Mouse (Mus musculus): Measurements from ENCODE around the gene Ghsr. TPM values are rescaled to one million over a fixed set of nuclear protein-coding genes. Genes with fewer than 3 reads are reported as not detected.

Ghsr gene
- polyA plus RNA-seq, 1 experiment from 2014 or later, result 0.59 TPM

- WGBS, result 43% methylated on average over 6 of the region's 6 CpGs
- ATAC-seq, result no peak
- Histone ChIP-seq H3K9me3 (replicated peaks; ENCODE audit: control insufficient read depth, low read length, poor library complexity, severe bottlenecking) (no peaks in the 10 kb centered on the region), H3K4me2 (ENCODE audit: low read length) (no peak overlapping the region), H3K4me1 (ENCODE audit: control insufficient read depth, insufficient read depth, low read length) (no peaks in the 10 kb centered on the region), H3K4me3 (ENCODE audit: low read depth, low read length) (no peak overlapping the region), H3K27ac (ENCODE audit: low read length) (no peak overlapping the region), H3K27me3 (ENCODE audit: control insufficient read depth, insufficient read depth, low read depth, low read length) (no peaks in the 10 kb centered on the region), H3K9ac (ENCODE audit: low read depth, low read length) (no peak overlapping the region), H3K36me3 (ENCODE audit: control insufficient read depth, insufficient read depth, low read length) (no peaks in the 10 kb centered on the region)
These were observed 25.6 kb upstream of the Ghsr start for GRCm38 (mm10) chr3:27345526-27345925.

GRCm38 (mm10) chr3:27348462-27348861 is 22.7 kb upstream of the Ghsr start:
- Histone ChIP-seq H3K27me3 (ENCODE audit: control insufficient read depth, insufficient read depth, low read depth, low read length) (no peaks in the 10 kb centered on the region), H3K9me3 (replicated peaks; ENCODE audit: control insufficient read depth, low read length, poor library complexity, severe bottlenecking) (no peaks in the 10 kb centered on the region), H3K27ac (ENCODE audit: low read length) (no peak overlapping the region), H3K4me1 (ENCODE audit: control insufficient read depth, insufficient read depth, low read length) (no peaks in the 10 kb centered on the region), H3K9ac (ENCODE audit: low read depth, low read length) (no peak overlapping the region), H3K36me3 (ENCODE audit: control insufficient read depth, insufficient read depth, low read length) (no peaks in the 10 kb centered on the region), H3K4me2 (ENCODE audit: low read length) (no peak overlapping the region), H3K4me3 (ENCODE audit: low read depth, low read length) (no peak overlapping the region)
- 66% methylated on average over 5 of the region's 5 CpGs for WGBS
- ATAC-seq, result no peak

- Histone ChIP-seq H3K27me3 (ENCODE audit: control insufficient read depth, insufficient read depth, low read depth, low read length) (no peaks in the 10 kb centered on the region), H3K27ac (ENCODE audit: low read length) (no peak overlapping the region), H3K36me3 (ENCODE audit: control insufficient read depth, insufficient read depth, low read length) (no peaks in the 10 kb centered on the region), H3K4me2 (ENCODE audit: low read length) (no peak overlapping the region), H3K4me3 (ENCODE audit: low read depth, low read length) (no peak overlapping the region), H3K9ac (ENCODE audit: low read depth, low read length) (no peak overlapping the region), H3K4me1 (ENCODE audit: control insufficient read depth, insufficient read depth, low read length) (no peaks in the 10 kb centered on the region), H3K9me3 (replicated peaks; ENCODE audit: control insufficient read depth, low read length, poor library complexity, severe bottlenecking) (no peaks in the 10 kb centered on the region)
- ATAC-seq, result peak; percentile 75; the same call in 1 of the 2 replicates
- 54% methylated on average over 9 of the region's 9 CpGs for WGBS
These were observed 20.0 kb upstream of the Ghsr start for GRCm38 (mm10) chr3:27351105-27351504.

GRCm38 (mm10) chr3:27359100-27359720 is 11.9 kb upstream of the Ghsr start:
- Histone ChIP-seq H3K4me2 (ENCODE audit: low read length) (no peak overlapping the region), H3K27me3 (ENCODE audit: control insufficient read depth, insufficient read depth, low read depth, low read length) (no peaks in the 10 kb centered on the region), H3K4me3 (ENCODE audit: low read depth, low read length) (no peak overlapping the region), H3K4me1 (ENCODE audit: control insufficient read depth, insufficient read depth, low read length) (no peaks in the 10 kb centered on the region), H3K9ac (ENCODE audit: low read depth, low read length) (no peak overlapping the region), H3K9me3 (replicated peaks; ENCODE audit: control insufficient read depth, low read length, poor library complexity, severe bottlenecking) (no peaks in the 10 kb centered on the region), H3K36me3 (ENCODE audit: control insufficient read depth, insufficient read depth, low read length) (no peaks in the 10 kb centered on the region), H3K27ac (ENCODE audit: low read length) (no peak overlapping the region)
- no peak for ATAC-seq
- WGBS, result 89% methylated on average over 2 of the region's 2 CpGs

GRCm38 (mm10) chr3:27370125-27370524 is 1.0 kb upstream of the Ghsr start:
- H3K9me3 ChIP-seq (replicated peaks; ENCODE audit: control insufficient read depth, low read length, poor library complexity, severe bottlenecking), result no peaks in the 10 kb centered on the region

GRCm38 (mm10) chr3:27370582-27371275 is 422 bp upstream of the Ghsr start:
- Histone ChIP-seq H3K4me2 (ENCODE audit: low read length) (peak overlapping the region; percentile 99), H3K27me3 (ENCODE audit: control insufficient read depth, insufficient read depth, low read depth, low read length) (peaks cover 21% of the 10 kb centered on the region), H3K27ac (ENCODE audit: low read length) (no peak overlapping the region), H3K4me1 (ENCODE audit: control insufficient read depth, insufficient read depth, low read length) (peaks cover 8% of the 10 kb centered on the region; the same call in 1 of the 2 replicates), H3K9me3 (replicated peaks; ENCODE audit: control insufficient read depth, low read length, poor library complexity, severe bottlenecking) (no peaks in the 10 kb centered on the region), H3K36me3 (ENCODE audit: control insufficient read depth, insufficient read depth, low read length) (no peaks in the 10 kb centered on the region), H3K9ac (ENCODE audit: low read depth, low read length) (peak overlapping the region; percentile 56), H3K4me3 (ENCODE audit: low read depth, low read length) (peak overlapping the region; percentile 52)
- no peak for ATAC-seq
- 4% methylated on average over 20 of the region's 20 CpGs for WGBS

More at GRCm38 (mm10) chr3:27370125-27370524, 1.0 kb upstream of the Ghsr start:
- peaks cover 8% of the 10 kb centered on the region; the same call in 1 of the 2 replicates for H3K4me1 ChIP-seq (ENCODE audit: control insufficient read depth, insufficient read depth, low read length)
- H3K9ac ChIP-seq (ENCODE audit: low read depth, low read length), result no peak overlapping the region
- peak overlapping the region; percentile 99; the same call in 1 of the 2 replicates for H3K4me2 ChIP-seq (ENCODE audit: low read length)
- WGBS, result 4% methylated on average over 10 of the region's 10 CpGs
- no peak overlapping the region for H3K4me3 ChIP-seq (ENCODE audit: low read depth, low read length)
- no peak for ATAC-seq
- H3K27me3 ChIP-seq (ENCODE audit: control insufficient read depth, insufficient read depth, low read depth, low read length), result peaks cover 21% of the 10 kb centered on the region
- H3K36me3 ChIP-seq (ENCODE audit: control insufficient read depth, insufficient read depth, low read length), result no peaks in the 10 kb centered on the region
- H3K27ac ChIP-seq (ENCODE audit: low read length), result no peak overlapping the region

GRCm38 (mm10) chr3:27371725-27372650 is 837 bp downstream of the Ghsr start:
- Histone ChIP-seq H3K27me3 (ENCODE audit: control insufficient read depth, insufficient read depth, low read depth, low read length) (peaks cover 21% of the 10 kb centered on the region), H3K9ac (ENCODE audit: low read depth, low read length) (peak overlapping the region; percentile 56), H3K4me1 (ENCODE audit: control insufficient read depth, insufficient read depth, low read length) (peaks cover 8% of the 10 kb centered on the region; the same call in 1 of the 2 replicates), H3K36me3 (ENCODE audit: control insufficient read depth, insufficient read depth, low read length) (no peaks in the 10 kb centered on the region), H3K4me3 (ENCODE audit: low read depth, low read length) (peak overlapping the region; percentile 52), H3K27ac (ENCODE audit: low read length) (no peak overlapping the region), H3K9me3 (replicated peaks; ENCODE audit: control insufficient read depth, low read length, poor library complexity, severe bottlenecking) (no peaks in the 10 kb centered on the region), H3K4me2 (ENCODE audit: low read length) (peak overlapping the region; percentile 99)
- peak; percentile 66 for ATAC-seq
- WGBS, result 1% methylated on average over 77 of the region's 77 CpGs

- H3K9me3 ChIP-seq (replicated peaks; ENCODE audit: control insufficient read depth, low read length, poor library complexity, severe bottlenecking), result no peaks in the 10 kb centered on the region
- H3K9ac ChIP-seq (ENCODE audit: low read depth, low read length), result no peak overlapping the region
- H3K27ac ChIP-seq (ENCODE audit: low read length), result no peak overlapping the region
- no peak overlapping the region for H3K4me2 ChIP-seq (ENCODE audit: low read length)
- H3K4me1 ChIP-seq (ENCODE audit: control insufficient read depth, insufficient read depth, low read length), result peaks cover 8% of the 10 kb centered on the region; the same call in 1 of the 2 replicates
- no peak overlapping the region for H3K4me3 ChIP-seq (ENCODE audit: low read depth, low read length)
- no peak for ATAC-seq
- 59% methylated on average over 9 of the region's 9 CpGs for whole genome bisulfite sequencing
- no peaks in the 10 kb centered on the region for H3K36me3 ChIP-seq (ENCODE audit: control insufficient read depth, insufficient read depth, low read length)
- peaks cover 17% of the 10 kb centered on the region for H3K27me3 ChIP-seq (ENCODE audit: control insufficient read depth, insufficient read depth, low read depth, low read length)
These were observed 3.2 kb downstream of the Ghsr start for GRCm38 (mm10) chr3:27374396-27374795.
